In genomic region chr15:10623571-10624227, GRCm38 (mm10) we compare ENCODE assay signal across 9 mouse cellular contexts.
DNase-seq lines count a peak whose midpoint lies in the region; ATAC-seq lines count a peak whose summit lies in the region.
"Had no signal": no experiment of that assay in that cellular context is flagged by ENCODE, and none has a peak within 500 bp of the region (broad histone marks: within the 10 kb centered on the region; RNA-seq: fewer than 3 reads in every experiment).

No protein-coding gene starts in this region.

- H3K4me1 ChIP-seq in heart, embryonic 10.5 days: peaks cover 10% of the 10 kb centered on the region
- H3K4me1 ChIP-seq in embryonic facial prominence, embryonic 13.5 days: peaks cover 70% of the 10 kb centered on the region
- no peaks in the 10 kb centered on the region for H3K4me1 ChIP-seq in liver, embryonic 11.5 days (replicated peaks; ENCODE audit: control insufficient read depth, insufficient read depth, low read length)

- H3K4me3 ChIP-seq in heart, embryonic 10.5 days: no peak overlapping the region
- H3K4me3 ChIP-seq in embryonic facial prominence, embryonic 13.5 days: no peak overlapping the region
- H3K4me3 ChIP-seq in liver, embryonic 11.5 days (ENCODE audit: low read depth, low read length): no peak overlapping the region

- H3K27ac ChIP-seq in heart, embryonic 10.5 days: 0 out of 2 replicates have a peak overlapping the region, but pooled peaks have one; percentile 12
- 0 out of 2 replicates have a peak overlapping the region, but pooled peaks have one; percentile 28 for H3K27ac ChIP-seq in embryonic facial prominence, embryonic 13.5 days
- no peak overlapping the region for H3K27ac ChIP-seq in liver, embryonic 11.5 days (ENCODE audit: low read depth, low read length)

- WGBS in heart, embryonic 10.5 days: 43% methylated on average over 10 of the region's 10 CpGs
- 55% methylated on average over 10 of the region's 10 CpGs for WGBS in embryonic facial prominence, embryonic 13.5 days
- 45% methylated on average over 10 of the region's 10 CpGs for WGBS in liver, embryonic 11.5 days

- no peaks in the 10 kb centered on the region; the same call in 1 of the 2 replicates for H3K27me3 ChIP-seq in heart, embryonic 10.5 days (ENCODE audit: insufficient read depth, poor library complexity, severe bottlenecking)
- no peaks in the 10 kb centered on the region for H3K27me3 ChIP-seq in embryonic facial prominence, embryonic 13.5 days
- H3K27me3 ChIP-seq in liver, embryonic 11.5 days (replicated peaks; ENCODE audit: control insufficient read depth, insufficient read depth, low read length): no peaks in the 10 kb centered on the region

- no peak overlapping the region for H3K4me2 ChIP-seq in embryonic facial prominence, embryonic 13.5 days
- no peak overlapping the region for H3K4me2 ChIP-seq in liver, embryonic 11.5 days

- H3K9me3 ChIP-seq in heart, embryonic 10.5 days: peaks cover 2% of the 10 kb centered on the region; the same call in 1 of the 2 replicates
- H3K9me3 ChIP-seq in embryonic facial prominence, embryonic 13.5 days: peaks cover 3% of the 10 kb centered on the region; the same call in 1 of the 2 replicates
- H3K9me3 ChIP-seq in liver, embryonic 11.5 days (ENCODE audit: control insufficient read depth, low read length): no peaks in the 10 kb centered on the region

- H3K36me3 ChIP-seq in heart, embryonic 10.5 days: peaks cover 10% of the 10 kb centered on the region
- H3K36me3 ChIP-seq in embryonic facial prominence, embryonic 13.5 days: peaks cover 14% of the 10 kb centered on the region
- H3K36me3 ChIP-seq in liver, embryonic 11.5 days (ENCODE audit: control insufficient read depth, insufficient read depth, low read length): 0 out of 2 replicates have a peak, but pooled peaks cover under 1% of the 10 kb centered on the region

- DNase-seq in heart, embryonic 10.5 days (ENCODE audit: low spot score): no peak
- no peak for DNase-seq in heart, adult 8-10 months (ENCODE audit: low spot score)
- peak; percentile 48 for DNase-seq in ES-CJ7 (ENCODE audit: low read depth, low spot score)
- DNase-seq in liver, embryonic 11.5 days (ENCODE audit: low spot score): no peak
- no peak for DNase-seq in cerebellum, adult 9-11 months
- no peak for DNase-seq in cerebellum, adult 9-10 months
- DNase-seq in cerebellum, postnatal 14 days: no peak
- DNase-seq: B cell, adult 2 months had no signal

- no peak overlapping the region for H3K9ac ChIP-seq in embryonic facial prominence, embryonic 13.5 days
- H3K9ac ChIP-seq in liver, embryonic 11.5 days (ENCODE audit: low read depth, low read length): no peak overlapping the region

- no peak for ATAC-seq in embryonic facial prominence, embryonic 13.5 days (ENCODE audit: insufficient number of reproducible peaks, insufficient read depth, low FRiP score, low TSS enrichment, low read depth)
- ATAC-seq in liver, embryonic 11.5 days (replicated peaks; ENCODE audit: low FRiP score): peak; percentile 76
